Mouse (Mus musculus) midbrain, postnatal 0 days (tissue): ENCODE measurements around the gene Ppp1r13b. TPM values are rescaled to one million over a fixed set of nuclear protein-coding genes. Genes with fewer than 3 reads are reported as not detected.

ENCODE experiments used
- ATAC-seq: fragments of 200-750 bp; cut with Nextera tagmentation; 2 replicates; pipeline ENCODE4 v1.8.0; 2017; ENCODE audit warnings: moderate number of reproducible peaks, mild to moderate bottlenecking, moderate TSS enrichment, moderate library complexity; ENCODE audit not compliant: low FRiP score
- DNase-seq: peaks from one replicate; pipeline ENCODE4 v3.0.0-alpha.2; 2015; ENCODE audit warnings: low spot score
- H3K27ac ChIP-seq: fragments of 300-500 bp; sonication (generic); 2 replicates; pipeline ENCODE4 v1.5.1; 2014; ENCODE audit warnings: low read depth, mild to moderate bottlenecking, low read length, mixed read lengths
- H3K27me3 ChIP-seq: fragments of 300-500 bp; sonication (generic); 2 replicates; pipeline ENCODE4 v1.6.1; 2014; ENCODE audit warnings: low read length, control low read depth, mixed read lengths; ENCODE audit not compliant: insufficient read depth
- H3K36me3 ChIP-seq: fragments of 300-500 bp; sonication (generic); 2 replicates; pipeline ENCODE4 v1.6.1; 2014; ENCODE audit warnings: low read length, control low read depth, mixed read lengths; ENCODE audit not compliant: insufficient read depth
- H3K4me1 ChIP-seq: fragments of 300-500 bp; sonication (generic); 2 replicates; pipeline ENCODE4 v1.6.1; 2014; ENCODE audit warnings: mild to moderate bottlenecking, control low read depth, antibody characterized with exemption, low read length, mixed read lengths; ENCODE audit not compliant: insufficient read depth
- H3K4me2 ChIP-seq: fragments of 300-500 bp; sonication (generic); 2 replicates; pipeline ENCODE4 v1.6.1; 2014; ENCODE audit warnings: low read depth, mild to moderate bottlenecking, low read length, mixed read lengths; ENCODE audit not compliant: poor library complexity, severe bottlenecking
- H3K4me3 ChIP-seq: fragments of 300-500 bp; sonication (generic); 2 replicates; pipeline ENCODE4 v1.5.1; 2014; ENCODE audit warnings: low read depth, mild to moderate bottlenecking, low read length, moderate library complexity
- H3K9ac ChIP-seq: fragments of 300-500 bp; sonication (generic); replicated peaks from 2 replicates; pipeline ENCODE4 v1.6.1; 2014; ENCODE audit warnings: mild to moderate bottlenecking, low read length, moderate library complexity, mixed read lengths; ENCODE audit not compliant: poor library complexity, severe bottlenecking
- H3K9me3 ChIP-seq: fragments of 300-500 bp; sonication (generic); 2 replicates; pipeline ENCODE4 v1.6.1; 2016; ENCODE audit warnings: low read length, control low read depth
- CTCF ChIP-seq: IDR thresholded peaks from 2 replicates; pipeline ENCODE4 v1.5.1; 2016; ENCODE audit warnings: antibody characterized with exemption, mild to moderate bottlenecking
- WGBS: fragments of 180-500 bp; shearing (Covaris S2); extraction: QIAGEN DNeasy Blood & Tissue Kit; methylation state at CpG from one replicate; pipeline ENCODE4 v1.1.7; 2014; 5-methylcytosine and 5-hydroxymethylcytosine counted together
- polyA plus RNA-seq: library from polyadenylated mRNA; unstranded; fragments of >200 nt; fragmentation: Nextera tagmentation; extraction: Ambion mirVana; gene quantifications from 2 replicates; pipeline ENCODE4 v1.2.1, GENCODE M21; 2015
- total RNA-seq: library from RNA; depleted of rRNA; stranded (reverse); fragments of >200 nt; gene quantifications from 2 replicates; pipeline ENCODE4 v1.2.3, GENCODE M21; 2014

Gene Ppp1r13b
- total and polyA plus RNA-seq, 2 experiments from 2014 or later, result 47.0 to 79.3 TPM

DNA sequence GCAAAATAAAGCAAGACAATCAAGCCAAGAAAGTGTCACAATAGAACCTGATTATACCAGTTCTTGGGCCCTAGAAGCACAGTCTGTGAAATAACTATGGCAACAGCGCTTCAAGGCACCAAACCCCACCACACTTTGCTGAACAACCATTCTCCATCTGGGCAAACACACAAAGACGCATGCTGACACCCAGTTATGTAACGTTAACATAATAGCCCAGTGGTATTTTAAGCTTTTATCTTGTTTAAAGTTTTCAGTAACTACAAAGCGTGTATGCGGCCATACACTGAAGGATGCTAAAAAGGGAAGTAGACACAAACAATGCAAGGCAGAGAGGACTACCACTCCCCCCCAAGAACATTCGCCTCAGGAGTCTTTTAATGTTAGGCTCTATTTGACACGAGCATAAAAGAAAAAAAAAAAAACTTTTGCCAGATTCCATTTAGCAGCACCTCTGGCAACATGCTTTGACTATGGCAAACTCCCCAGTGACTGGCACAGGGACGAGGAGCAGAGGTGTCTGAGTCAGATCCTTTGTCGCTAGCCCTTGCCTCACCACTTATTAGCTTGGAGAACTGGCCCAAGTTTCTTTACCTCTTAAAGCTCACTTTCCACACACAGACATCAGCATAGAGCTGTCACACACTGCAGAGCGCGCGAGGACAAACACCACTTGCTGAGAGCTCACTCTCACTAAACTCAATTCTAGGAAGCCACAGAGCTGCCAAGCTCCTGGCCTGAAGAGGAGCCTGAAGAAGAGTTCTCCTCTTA is 6.6 kb downstream of the Ppp1r13b start:
- DNase-seq, result peak; percentile 26
- H3K9me3 ChIP-seq, result no peaks in the 10 kb centered on the region
- no peaks in the 10 kb centered on the region for H3K36me3 ChIP-seq
- H3K4me2 ChIP-seq, result no peak overlapping the region
- 41% methylated on average over 12 of the region's 12 CpGs for WGBS
- no peak for TF ChIP-seq CTCF
- peak overlapping the region; percentile 20; the same call in 1 of the 2 replicates for H3K27ac ChIP-seq
- no peaks in the 10 kb centered on the region for H3K4me1 ChIP-seq
- no peak overlapping the region for H3K9ac ChIP-seq
- no peaks in the 10 kb centered on the region for H3K27me3 ChIP-seq
- H3K4me3 ChIP-seq, result no peak overlapping the region
- peak; percentile 49 for ATAC-seq

DNA sequence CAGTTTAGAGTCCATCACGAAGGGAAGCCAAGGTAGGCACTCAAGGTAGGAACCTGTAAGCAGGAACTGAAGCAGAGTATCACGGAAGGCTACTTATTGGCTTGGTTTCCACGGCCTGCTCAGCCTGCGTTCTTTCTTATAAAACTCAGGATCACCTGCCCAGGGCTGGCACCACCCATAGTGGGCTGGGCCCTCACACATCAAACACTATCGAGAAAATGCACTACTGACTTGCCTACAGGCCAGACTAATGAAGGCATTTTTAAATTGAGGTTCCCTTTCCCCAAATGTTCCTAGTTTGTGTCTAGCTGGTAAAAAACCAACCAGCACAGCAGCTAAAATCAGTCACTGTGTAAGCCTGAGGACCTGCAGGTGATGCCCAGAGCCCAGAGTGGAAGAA is 8.3 kb downstream of the Ppp1r13b start:
- ATAC-seq (no peak), DNase-seq (no peak)
- Histone ChIP-seq H3K4me3 (no peak overlapping the region), H3K27ac (no peak overlapping the region), H3K9me3 (no peaks in the 10 kb centered on the region), H3K4me1 (no peaks in the 10 kb centered on the region), H3K36me3 (no peaks in the 10 kb centered on the region), H3K9ac (no peak overlapping the region), H3K4me2 (no peak overlapping the region), H3K27me3 (no peaks in the 10 kb centered on the region)
- WGBS, result 77% methylated on average over 5 of the region's 5 CpGs
- TF ChIP-seq CTCF, result no peak

DNA sequence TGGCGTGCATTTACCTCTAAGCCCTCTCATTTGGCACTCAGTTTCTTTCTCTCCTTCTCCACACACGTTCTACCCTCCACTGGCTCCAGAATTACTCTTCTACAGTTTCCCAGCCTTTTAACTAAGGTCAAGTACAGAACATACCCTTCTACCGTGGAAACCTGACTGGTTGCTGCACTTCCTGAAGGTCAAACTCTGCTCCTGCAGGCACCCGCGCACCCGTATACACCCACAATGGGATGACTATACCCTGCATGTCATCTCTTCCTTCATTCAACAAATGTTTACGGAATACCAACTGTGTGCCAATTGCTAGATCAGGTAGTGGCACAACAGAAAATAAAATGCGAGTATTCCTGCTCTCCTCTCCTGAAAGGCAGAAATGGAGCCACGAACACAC is 9.2 kb downstream of the Ppp1r13b start:
- no peak for ATAC-seq
- no peak overlapping the region; the same call in 1 of the 2 replicates for H3K27ac ChIP-seq
- DNase-seq, result no peak
- no peak overlapping the region for H3K4me3 ChIP-seq
- H3K9me3 ChIP-seq, result no peaks in the 10 kb centered on the region
- no peak overlapping the region for H3K9ac ChIP-seq
- peaks cover 4% of the 10 kb centered on the region; the same call in 1 of the 2 replicates for H3K4me1 ChIP-seq
- H3K36me3 ChIP-seq, result no peaks in the 10 kb centered on the region
- H3K4me2 ChIP-seq, result no peak overlapping the region
- H3K27me3 ChIP-seq, result no peaks in the 10 kb centered on the region
- WGBS, result 84% methylated on average over 9 of the region's 9 CpGs
- no peak for TF ChIP-seq CTCF

DNA sequence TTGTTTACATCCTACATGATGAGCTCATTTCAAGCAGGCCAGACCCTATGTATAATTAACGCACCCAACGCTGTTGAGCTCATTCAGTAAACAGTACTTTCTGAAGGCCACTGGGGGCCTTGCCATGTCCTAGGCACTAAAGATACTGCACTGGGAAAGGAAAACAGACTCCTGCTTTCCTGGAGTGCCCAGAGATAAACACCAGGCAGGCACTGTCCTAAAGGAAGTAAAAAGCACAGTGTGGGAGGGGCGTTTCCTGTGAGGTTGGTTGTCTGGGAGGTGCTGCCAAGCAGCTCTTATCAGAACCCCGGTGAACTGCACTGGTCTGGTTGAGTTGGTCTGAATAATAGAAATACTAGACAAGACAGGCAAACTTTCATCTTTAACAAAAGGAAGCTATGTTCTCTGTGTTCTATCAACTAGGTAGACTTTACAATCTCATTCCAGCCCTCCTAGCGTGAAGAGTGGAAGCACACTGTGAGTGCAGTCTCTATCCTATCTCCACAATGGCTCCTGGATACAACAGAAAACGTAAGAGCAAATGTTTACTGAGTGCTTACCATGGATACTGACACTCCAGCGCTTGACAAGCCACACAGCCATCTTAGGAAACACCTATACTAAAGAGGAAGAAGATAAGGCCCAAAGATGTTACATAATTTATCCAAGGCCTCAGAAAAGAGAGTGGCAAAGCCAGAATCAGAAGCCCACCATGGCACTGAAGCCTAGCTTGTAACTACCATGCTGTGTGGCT is 10.8 kb downstream of the Ppp1r13b start:
- Histone ChIP-seq H3K4me3 (no peak overlapping the region), H3K4me2 (no peak overlapping the region), H3K27ac (no peak overlapping the region), H3K4me1 (peaks cover 4% of the 10 kb centered on the region; the same call in 1 of the 2 replicates), H3K9me3 (no peaks in the 10 kb centered on the region), H3K27me3 (no peaks in the 10 kb centered on the region), H3K9ac (no peak overlapping the region), H3K36me3 (no peaks in the 10 kb centered on the region)
- ATAC-seq (no peak), DNase-seq (no peak)
- WGBS, result 61% methylated on average over 7 of the region's 7 CpGs
- TF ChIP-seq CTCF, result no peak

DNA sequence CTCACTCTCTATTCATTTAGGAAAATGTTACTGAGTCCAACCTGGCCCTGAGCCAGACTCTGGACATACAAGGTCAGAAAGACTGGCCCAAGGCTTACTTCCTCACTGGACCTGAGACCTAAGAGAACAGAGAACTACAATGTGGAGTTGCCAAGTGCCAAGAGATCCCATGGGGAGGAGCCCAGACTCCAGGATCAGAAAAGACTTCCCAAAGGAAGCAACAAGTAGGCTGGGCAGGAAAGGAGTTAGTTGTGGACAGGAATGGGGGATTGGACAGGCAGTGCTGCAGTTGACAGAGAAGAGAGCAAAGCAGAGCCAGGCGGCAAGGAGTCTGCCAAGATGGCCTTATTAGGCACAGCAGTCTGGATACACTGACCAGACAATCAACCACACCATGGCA is 13.8 kb downstream of the Ppp1r13b start:
- no peak for TF ChIP-seq CTCF
- Histone ChIP-seq H3K9ac (no peak overlapping the region), H3K27me3 (no peaks in the 10 kb centered on the region), H3K4me3 (no peak overlapping the region), H3K4me1 (peaks cover 4% of the 10 kb centered on the region; the same call in 1 of the 2 replicates), H3K36me3 (no peaks in the 10 kb centered on the region), H3K27ac (no peak overlapping the region), H3K9me3 (no peaks in the 10 kb centered on the region), H3K4me2 (no peak overlapping the region)
- 68% methylated on average over 1 of the region's 1 CpGs for WGBS
- ATAC-seq (no peak), DNase-seq (peak; percentile 35)

DNA sequence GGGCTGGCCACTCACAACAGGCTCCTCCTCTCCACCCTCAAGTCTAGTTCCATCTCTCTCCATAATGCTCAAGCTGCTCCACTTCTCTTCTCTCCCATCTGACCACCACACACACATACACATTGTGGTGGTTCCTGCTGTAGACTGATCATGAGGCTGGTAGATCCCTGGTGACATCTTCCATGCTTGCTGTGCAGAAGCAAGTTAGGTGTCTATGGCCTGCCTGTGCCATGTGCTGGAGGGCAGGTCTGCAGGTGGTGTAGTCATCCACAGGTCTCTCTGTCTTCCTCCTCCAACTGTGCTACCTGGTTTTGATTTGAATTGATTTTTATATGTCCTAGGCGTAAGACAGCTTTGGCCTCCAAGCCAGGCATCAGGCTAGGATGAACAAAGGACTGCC is 14.9 kb downstream of the Ppp1r13b start:
- TF ChIP-seq CTCF, result no peak
- Histone ChIP-seq H3K27me3 (no peaks in the 10 kb centered on the region), H3K4me3 (no peak overlapping the region), H3K4me1 (peaks cover 4% of the 10 kb centered on the region; the same call in 1 of the 2 replicates), H3K9ac (no peak overlapping the region), H3K36me3 (no peaks in the 10 kb centered on the region), H3K9me3 (no peaks in the 10 kb centered on the region), H3K4me2 (no peak overlapping the region), H3K27ac (no peak overlapping the region)
- 90% methylated on average over 1 of the region's 1 CpGs for WGBS
- no peak for ATAC-seq
- no peak for DNase-seq
